Mouse (Mus musculus) forebrain, embryonic 15.5 days (tissue): ENCODE results near the gene Thumpd2. TPM values are rescaled to one million over a fixed set of nuclear protein-coding genes. Genes with fewer than 3 reads are reported as not detected.

ENCODE experiments used
- ATAC-seq: fragments of 200-750 bp; cut with Nextera tagmentation; replicated peaks from 2 replicates; pipeline ENCODE4 v1.8.0; 2017; ENCODE audit warnings: mild to moderate bottlenecking, moderate TSS enrichment, moderate library complexity
- H3K27ac ChIP-seq: fragments of 300-500 bp; sonication (generic); replicated peaks from 2 replicates; pipeline ENCODE4 v1.5.1; 2015; ENCODE audit warnings: mild to moderate bottlenecking, inconsistent platforms
- H3K27me3 ChIP-seq: fragments of 300-500 bp; sonication (generic); 2 replicates; pipeline ENCODE4 v1.6.1; 2015; ENCODE audit warnings: inconsistent platforms
- H3K36me3 ChIP-seq: fragments of 300-500 bp; sonication (generic); 2 replicates; pipeline ENCODE4 v1.6.1; 2015; ENCODE audit warnings: mild to moderate bottlenecking, inconsistent platforms
- H3K4me1 ChIP-seq: fragments of 300-500 bp; sonication (generic); 2 replicates; pipeline ENCODE4 v1.6.1; 2015; ENCODE audit warnings: inconsistent platforms
- H3K4me2 ChIP-seq: fragments of 300-500 bp; sonication (generic); replicated peaks from 2 replicates; pipeline ENCODE4 v1.6.1; 2015; ENCODE audit warnings: mild to moderate bottlenecking, inconsistent platforms
- H3K4me3 ChIP-seq: fragments of 300-500 bp; sonication (generic); 2 replicates; pipeline ENCODE4 v1.5.1; 2015; ENCODE audit warnings: mild to moderate bottlenecking, inconsistent platforms
- H3K9ac ChIP-seq: fragments of 300-500 bp; sonication (generic); replicated peaks from 2 replicates; pipeline ENCODE4 v1.6.1; 2015; ENCODE audit warnings: mild to moderate bottlenecking, inconsistent platforms
- H3K9me3 ChIP-seq: fragments of 300-500 bp; sonication (generic); 2 replicates; pipeline ENCODE4 v1.6.1; 2016; ENCODE audit warnings: inconsistent platforms
- WGBS: fragments of 180-500 bp; shearing (Covaris S2); methylation state at CpG from one replicate; pipeline ENCODE4 v1.1.7; 2015; ENCODE audit warnings: mixed read lengths; 5-methylcytosine and 5-hydroxymethylcytosine counted together
- polyA plus RNA-seq: library from polyadenylated mRNA; unstranded; fragments of >200 nt; fragmentation: Nextera tagmentation; extraction: Ambion mirVana; gene quantifications from 2 replicates; pipeline ENCODE4 v1.2.1, GENCODE M21; 2015

The Thumpd2 gene
- polyA plus RNA-seq, 1 experiment from 2014 or later, result 11.4 TPM

- no peak for ATAC-seq
- Histone ChIP-seq H3K27ac (no peak overlapping the region), H3K9me3 (no peaks in the 10 kb centered on the region), H3K4me1 (no peaks in the 10 kb centered on the region), H3K27me3 (no peaks in the 10 kb centered on the region), H3K4me2 (no peak overlapping the region), H3K4me3 (no peak overlapping the region), H3K9ac (no peak overlapping the region), H3K36me3 (peaks cover 16% of the 10 kb centered on the region; the same call in 1 of the 2 replicates)
- 70% methylated on average over 2 of the region's 2 CpGs for WGBS
These were observed 67.7 kb downstream of the Thumpd2 start for GRCm38 (mm10) chr17:80997226-80997625.

- H3K4me2 ChIP-seq, result no peak overlapping the region
- peak overlapping the region; percentile 16; the same call in 1 of the 2 replicates for H3K27ac ChIP-seq
- no peak overlapping the region for H3K9ac ChIP-seq
- peaks cover 7% of the 10 kb centered on the region for H3K4me1 ChIP-seq
- H3K27me3 ChIP-seq, result no peaks in the 10 kb centered on the region
- no peak overlapping the region for H3K4me3 ChIP-seq
- 51% methylated on average over 8 of the region's 8 CpGs for WGBS
- ATAC-seq, result peak; percentile 53; the same call in 1 of the 2 replicates
- H3K9me3 ChIP-seq, result no peaks in the 10 kb centered on the region
- peaks cover 10% of the 10 kb centered on the region for H3K36me3 ChIP-seq
These were observed 73.3 kb downstream of the Thumpd2 start for GRCm38 (mm10) chr17:80991535-80992127.

- peak overlapping the region; percentile 94 for H3K27ac ChIP-seq
- peak overlapping the region; percentile 28; the same call in 1 of the 2 replicates for H3K4me2 ChIP-seq
- H3K9ac ChIP-seq, result peak overlapping the region; percentile 11
These were observed 81.9 kb downstream of the Thumpd2 start for GRCm38 (mm10) chr17:80982976-80983375.

GRCm38 (mm10) chr17:80982412-80982787, 82.5 kb downstream of the Thumpd2 start:
- peaks cover 35% of the 10 kb centered on the region for H3K4me1 ChIP-seq
- under 1% methylated on average over 8 of the region's 8 CpGs for WGBS
- peak; percentile 92 for ATAC-seq
- peak overlapping the region; percentile 28 for H3K4me2 ChIP-seq
- H3K27ac ChIP-seq, result peak overlapping the region; percentile 94
- peak overlapping the region; percentile 11 for H3K9ac ChIP-seq
- no peak overlapping the region for H3K4me3 ChIP-seq
- no peaks in the 10 kb centered on the region for H3K27me3 ChIP-seq
- H3K9me3 ChIP-seq, result no peaks in the 10 kb centered on the region
- H3K36me3 ChIP-seq, result peaks cover 3% of the 10 kb centered on the region

More at GRCm38 (mm10) chr17:80982976-80983375, 81.9 kb downstream of the Thumpd2 start:
- no peaks in the 10 kb centered on the region for H3K9me3 ChIP-seq
- H3K4me3 ChIP-seq, result no peak overlapping the region
- peaks cover 3% of the 10 kb centered on the region for H3K36me3 ChIP-seq
- H3K27me3 ChIP-seq, result no peaks in the 10 kb centered on the region
- H3K4me1 ChIP-seq, result peaks cover 29% of the 10 kb centered on the region
- WGBS, result 82% methylated on average over 10 of the region's 10 CpGs
- no peak for ATAC-seq

GRCm38 (mm10) chr17:80981721-80982411, 83.0 kb downstream of the Thumpd2 start:
- 18% methylated on average over 12 of the region's 12 CpGs for WGBS
- Histone ChIP-seq H3K9ac (no peak overlapping the region), H3K4me1 (peaks cover 40% of the 10 kb centered on the region), H3K9me3 (no peaks in the 10 kb centered on the region), H3K4me2 (peak overlapping the region; percentile 28), H3K27ac (peak overlapping the region; percentile 94), H3K27me3 (no peaks in the 10 kb centered on the region), H3K36me3 (peaks cover 2% of the 10 kb centered on the region), H3K4me3 (no peak overlapping the region)
- ATAC-seq, result peak; percentile 86

- 90% methylated on average over 10 of the region's 10 CpGs for WGBS
These were observed 84.8 kb downstream of the Thumpd2 start for GRCm38 (mm10) chr17:80980096-80980495.

GRCm38 (mm10) chr17:80977245-80977644, 87.6 kb downstream of the Thumpd2 start:
- no peak for ATAC-seq
- Histone ChIP-seq H3K4me1 (peaks cover 34% of the 10 kb centered on the region), H3K9me3 (no peaks in the 10 kb centered on the region), H3K4me2 (no peak overlapping the region), H3K9ac (no peak overlapping the region), H3K4me3 (no peak overlapping the region), H3K27ac (no peak overlapping the region), H3K36me3 (no peaks in the 10 kb centered on the region), H3K27me3 (no peaks in the 10 kb centered on the region)
- 73% methylated on average over 5 of the region's 5 CpGs for WGBS

More at GRCm38 (mm10) chr17:80980096-80980495, 84.8 kb downstream of the Thumpd2 start:
- H3K27ac ChIP-seq, result no peak overlapping the region
- H3K27me3 ChIP-seq, result no peaks in the 10 kb centered on the region
- no peaks in the 10 kb centered on the region for H3K36me3 ChIP-seq
- no peak overlapping the region for H3K4me3 ChIP-seq
- no peaks in the 10 kb centered on the region for H3K9me3 ChIP-seq
- H3K9ac ChIP-seq, result no peak overlapping the region
- H3K4me1 ChIP-seq, result peaks cover 50% of the 10 kb centered on the region
- no peak overlapping the region for H3K4me2 ChIP-seq
- no peak for ATAC-seq

Other genes starting within 250 kb of the Thumpd2 start
- gene Tmem178, start 120.5 kb downstream of the Thumpd2 start, polyA plus RNA-seq, result 43.7 and 46.3 TPM in 2 replicates